Mouse (Mus musculus) ES-CJ7 (cell line): ENCODE data around the gene Paxbp1.

Source experiments
- DNase-seq: peaks from one replicate; pipeline ENCODE4 v3.0.0; 2011; ENCODE audit warnings: low read depth, low spot score

The Paxbp1 gene

GRCm38 (mm10) chr16:90997822-90998221 lies 46.5 kb downstream of the Paxbp1 start:
- DNase-seq: no peak

DNA sequence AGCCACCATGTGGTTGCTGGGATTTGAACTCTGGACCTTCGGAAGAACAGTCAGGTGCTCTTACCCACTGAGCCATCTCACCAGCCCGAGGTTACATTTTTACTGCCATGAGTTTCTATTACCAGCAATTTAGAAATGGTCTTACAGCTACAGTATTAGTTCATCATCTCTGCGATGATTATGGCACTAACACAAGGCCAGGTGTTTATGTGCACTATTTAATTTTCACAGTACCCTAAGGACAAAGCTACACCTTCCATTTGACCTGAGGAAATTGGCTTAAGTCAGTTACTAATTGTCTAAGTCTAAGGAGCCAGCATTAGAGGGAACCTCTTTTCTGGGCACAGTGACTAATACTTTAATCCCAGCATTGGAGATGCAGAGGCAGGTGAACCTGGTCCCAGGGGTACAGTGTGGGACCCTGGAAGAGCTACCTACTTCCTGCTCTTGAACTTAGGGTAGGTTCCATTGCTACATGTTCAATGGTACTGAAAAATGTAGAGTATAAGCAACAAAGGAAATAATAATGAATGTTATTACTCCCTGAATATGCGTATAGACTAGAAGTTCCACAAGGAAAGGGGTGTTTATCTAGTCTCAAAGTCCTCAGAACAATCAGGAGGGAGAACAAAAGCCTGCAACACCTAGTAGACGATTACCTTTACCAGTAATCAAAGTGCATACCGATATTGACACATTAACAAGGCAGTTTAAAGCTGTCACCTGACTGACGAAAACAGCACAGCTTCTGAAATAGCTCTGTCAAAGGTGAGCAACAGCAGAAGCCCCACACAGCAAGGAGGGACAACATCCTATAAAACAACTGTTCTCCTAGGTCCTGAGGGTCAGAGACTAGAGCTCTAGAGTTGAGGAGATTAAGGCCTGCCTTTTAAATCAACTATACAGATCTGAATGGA lies 47.8 kb downstream of the Paxbp1 start:
- DNase-seq: no peak

GRCm38 (mm10) chr16:90995498-90995897 lies 48.8 kb downstream of the Paxbp1 start:
- DNase-seq: no peak

- DNase-seq: no peak
Measured at GRCm38 (mm10) chr16:90995023-90995422, 49.3 kb downstream of the Paxbp1 start.

DNA sequence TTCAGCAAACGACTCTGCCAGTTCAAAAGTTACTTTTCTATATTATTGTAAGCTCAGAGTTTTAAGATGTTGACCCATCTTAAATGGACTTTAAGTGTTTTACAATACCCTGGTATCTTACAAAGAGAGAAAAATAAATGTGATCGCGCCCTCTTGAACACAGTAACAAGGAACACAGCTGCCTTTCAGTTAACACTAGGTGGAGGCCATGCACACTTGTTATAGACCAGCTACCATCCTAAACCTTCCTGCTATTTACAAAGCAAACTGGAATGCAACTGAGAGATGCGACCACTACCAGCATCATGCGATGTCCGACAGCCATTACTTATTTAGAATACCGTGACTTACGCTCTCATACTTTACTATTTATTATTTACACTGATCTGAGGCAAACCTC lies 55.2 kb downstream of the Paxbp1 start:
- no peak for DNase-seq

DNA sequence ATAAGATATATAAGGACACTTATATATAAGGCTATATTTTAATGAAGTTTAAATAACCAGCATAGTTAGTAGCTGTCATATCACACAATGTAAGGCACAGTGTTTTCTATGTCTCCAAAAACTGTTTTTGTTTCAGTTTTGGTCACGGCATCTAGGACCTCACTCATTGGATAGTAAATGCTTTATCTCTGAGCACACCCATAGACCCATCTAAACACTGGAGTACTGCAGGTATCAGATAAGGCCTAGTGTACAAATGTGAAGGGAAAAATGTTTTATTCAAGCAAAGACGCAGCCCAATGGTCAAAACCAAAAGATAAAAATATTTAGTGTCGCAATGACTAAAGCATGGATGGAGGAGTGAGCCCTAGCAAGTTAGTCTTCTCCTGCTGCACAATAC lies 55.7 kb downstream of the Paxbp1 start:
- DNase-seq: no peak

DNA sequence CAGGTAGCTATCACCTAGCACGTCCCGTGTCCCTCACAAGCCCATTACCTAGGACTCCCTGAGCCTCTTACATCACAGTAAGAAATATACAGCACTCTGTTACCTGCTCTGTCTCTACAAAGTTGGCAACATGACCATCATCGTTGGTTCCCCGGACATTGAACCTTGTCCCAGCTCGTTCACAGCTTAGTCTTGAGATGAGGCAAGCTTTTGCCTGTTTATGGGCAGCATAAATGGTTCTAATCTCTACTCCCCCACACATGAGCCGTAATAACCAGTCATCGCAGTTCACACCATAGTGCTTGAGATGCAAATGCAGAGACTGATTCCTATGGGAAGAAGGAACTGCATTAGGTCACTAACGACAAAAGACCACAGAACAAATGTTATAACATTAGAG lies 56.3 kb downstream of the Paxbp1 start:
- DNase-seq: no peak

DNA sequence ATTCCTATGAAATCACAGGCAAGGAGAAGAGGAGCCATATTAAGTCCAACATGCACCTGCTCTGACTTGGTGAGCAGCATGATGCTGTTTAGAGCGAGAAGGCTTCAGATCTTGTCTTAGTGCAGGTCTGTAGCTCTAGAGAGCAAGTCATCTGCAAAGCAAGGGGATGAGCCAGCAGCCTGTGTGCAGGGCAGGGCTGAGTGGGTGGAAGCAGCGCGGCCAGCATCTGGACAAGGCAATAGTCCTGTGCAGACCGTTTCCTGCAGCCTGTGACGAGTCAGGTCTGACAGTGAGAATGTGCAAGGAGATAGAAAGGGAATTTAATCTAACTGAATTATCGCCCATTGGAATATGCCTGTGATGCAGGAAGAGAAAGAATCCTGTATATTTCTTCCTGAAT lies 73.3 kb downstream of the Paxbp1 start:
- no peak for DNase-seq

DNA sequence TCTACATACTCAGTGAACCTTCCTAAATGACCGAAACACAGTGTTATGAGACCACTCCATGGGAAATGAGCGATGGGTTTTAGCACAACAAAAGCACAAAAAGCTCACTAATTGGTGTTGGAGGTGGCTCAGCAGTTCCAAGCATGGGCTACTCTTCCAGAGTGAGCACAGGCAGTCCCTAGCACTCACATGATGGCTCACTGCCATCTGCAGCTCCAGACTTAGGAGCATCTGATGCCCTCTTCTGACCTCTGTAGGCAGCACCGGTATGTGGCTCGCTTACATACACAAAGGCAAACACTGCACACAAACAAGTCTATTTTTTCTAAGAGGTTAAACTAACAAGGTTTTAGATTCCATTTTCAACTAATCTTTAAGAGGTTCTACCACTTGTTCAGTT lies 78.1 kb downstream of the Paxbp1 start:
- DNase-seq: no peak

- DNase-seq: no peak
Measured at GRCm38 (mm10) chr16:90964302-90964701, 80.0 kb downstream of the Paxbp1 start.
